Mouse (Mus musculus): ENCODE data around the gene C1qtnf4.
A peak's percentile ranks its signal among the peaks of the same experiment; 100 is the strongest.

The C1qtnf4 gene

DNA sequence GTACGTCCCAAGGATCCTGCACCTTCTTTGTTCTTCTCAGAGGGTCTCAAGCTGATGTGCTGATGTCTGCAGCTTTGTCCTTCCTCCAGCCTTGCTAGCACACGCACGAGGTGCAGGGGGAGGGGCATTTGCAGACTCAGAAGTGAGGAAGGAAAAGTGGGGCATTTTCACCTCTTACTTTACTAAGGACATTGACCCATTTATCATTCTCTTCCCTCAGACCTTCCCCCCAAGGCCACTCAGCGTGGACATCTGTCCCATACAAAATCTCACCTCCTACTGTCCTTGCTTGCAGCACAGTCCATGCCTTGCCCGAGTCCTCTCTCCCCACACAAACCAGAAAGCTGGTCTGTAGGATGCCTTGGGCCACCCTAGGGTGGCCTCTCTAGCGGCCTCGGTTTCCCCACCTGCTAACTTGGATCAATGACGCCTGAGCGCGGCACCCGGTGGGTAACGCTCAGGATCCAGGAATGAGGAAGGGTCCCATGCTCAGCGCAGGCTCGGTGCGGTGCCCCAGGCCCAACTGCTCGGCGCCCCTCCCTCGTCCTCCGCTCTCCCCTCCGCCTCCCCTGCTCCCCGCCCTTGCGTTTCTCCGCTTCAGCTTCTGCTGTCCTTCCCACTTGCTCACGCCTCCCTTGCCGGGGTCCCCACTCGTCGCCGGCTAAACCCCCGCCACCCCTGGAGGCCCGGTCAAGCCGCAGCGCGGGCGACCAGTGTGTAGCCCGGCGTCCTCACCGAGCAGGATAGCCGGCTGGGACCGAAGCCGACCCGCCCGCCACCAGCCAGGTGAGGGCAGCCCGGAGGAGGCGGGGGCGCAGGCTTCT lies at the start of gene C1qtnf4:
TSS of gene C1qtnf4 (plus strand) at position 643 of the 824 bp plus-strand sequence.
- DNase-seq (ENCODE audit: low read depth, low spot score), result no peak

- no peak for DNase-seq (ENCODE audit: low read depth, low spot score)
These were observed 47.0 kb upstream of the C1qtnf4 start for GRCm38 (mm10) chr2:90838621-90839020.

DNA sequence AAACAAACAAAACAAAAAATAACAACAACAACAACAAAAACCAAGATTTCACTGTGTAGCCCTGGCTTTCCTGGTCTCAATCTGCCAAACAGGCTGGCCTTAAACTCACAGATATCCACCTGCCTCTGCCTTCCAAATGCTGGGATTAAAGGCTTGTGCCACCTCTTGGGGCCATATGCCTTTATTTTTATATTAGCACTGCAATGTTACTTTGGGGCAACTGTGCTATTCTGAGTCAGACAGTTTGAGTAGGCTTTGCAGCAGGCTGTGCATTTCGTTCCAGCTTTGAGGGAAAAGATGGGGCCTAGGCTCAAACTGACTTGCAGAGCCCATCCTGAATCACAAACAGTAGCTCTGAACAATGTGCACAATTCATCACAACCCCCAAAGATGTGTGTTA lies 42.0 kb upstream of the C1qtnf4 start:
- DNase-seq (ENCODE audit: low read depth, low spot score), result no peak

GRCm38 (mm10) chr2:90844262-90844661 lies 41.4 kb upstream of the C1qtnf4 start:
- no peak for DNase-seq (ENCODE audit: low read depth, low spot score)

GRCm38 (mm10) chr2:90845234-90845633 lies 40.4 kb upstream of the C1qtnf4 start:
- DNase-seq (ENCODE audit: low read depth, low spot score), result no peak

DNA sequence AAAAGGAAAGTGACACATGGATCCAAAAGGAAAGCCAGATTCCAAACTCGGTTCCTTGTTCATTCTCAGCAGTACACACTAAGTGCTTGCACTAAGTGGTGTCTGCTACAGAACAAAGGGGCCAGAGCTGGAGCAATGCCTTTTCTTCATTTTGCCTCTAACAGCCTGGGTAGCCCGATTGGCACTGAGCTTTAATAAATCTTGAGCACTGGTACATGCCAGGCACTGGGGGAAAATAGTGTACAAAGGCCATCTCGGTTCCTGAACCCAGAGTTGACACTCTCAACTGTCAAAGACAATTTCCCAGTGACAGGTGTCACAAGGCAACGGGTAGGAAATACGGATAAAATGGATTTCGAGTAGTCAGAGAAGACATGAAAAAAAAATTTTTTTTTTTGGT lies 39.5 kb upstream of the C1qtnf4 start:
- no peak for DNase-seq (ENCODE audit: low read depth, low spot score)

DNA sequence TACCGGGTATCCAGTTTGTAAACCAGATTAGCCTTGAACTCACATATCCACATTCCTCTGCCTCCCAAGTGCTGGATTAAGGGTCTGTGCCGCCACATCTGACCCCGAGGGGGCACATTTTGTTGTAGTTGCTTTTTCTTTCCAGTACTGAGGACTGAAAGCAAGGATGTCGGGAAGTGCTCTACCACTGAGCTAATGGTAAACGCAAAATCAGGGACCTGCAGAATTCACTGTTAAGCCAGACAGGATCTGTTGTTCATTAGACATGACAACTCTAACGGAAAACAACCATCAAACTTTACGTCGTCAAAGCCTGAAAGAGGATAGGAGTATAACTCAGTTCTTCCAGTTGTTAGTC lies 39.1 kb upstream of the C1qtnf4 start:
- DNase-seq (ENCODE audit: low read depth, low spot score), result no peak

DNA sequence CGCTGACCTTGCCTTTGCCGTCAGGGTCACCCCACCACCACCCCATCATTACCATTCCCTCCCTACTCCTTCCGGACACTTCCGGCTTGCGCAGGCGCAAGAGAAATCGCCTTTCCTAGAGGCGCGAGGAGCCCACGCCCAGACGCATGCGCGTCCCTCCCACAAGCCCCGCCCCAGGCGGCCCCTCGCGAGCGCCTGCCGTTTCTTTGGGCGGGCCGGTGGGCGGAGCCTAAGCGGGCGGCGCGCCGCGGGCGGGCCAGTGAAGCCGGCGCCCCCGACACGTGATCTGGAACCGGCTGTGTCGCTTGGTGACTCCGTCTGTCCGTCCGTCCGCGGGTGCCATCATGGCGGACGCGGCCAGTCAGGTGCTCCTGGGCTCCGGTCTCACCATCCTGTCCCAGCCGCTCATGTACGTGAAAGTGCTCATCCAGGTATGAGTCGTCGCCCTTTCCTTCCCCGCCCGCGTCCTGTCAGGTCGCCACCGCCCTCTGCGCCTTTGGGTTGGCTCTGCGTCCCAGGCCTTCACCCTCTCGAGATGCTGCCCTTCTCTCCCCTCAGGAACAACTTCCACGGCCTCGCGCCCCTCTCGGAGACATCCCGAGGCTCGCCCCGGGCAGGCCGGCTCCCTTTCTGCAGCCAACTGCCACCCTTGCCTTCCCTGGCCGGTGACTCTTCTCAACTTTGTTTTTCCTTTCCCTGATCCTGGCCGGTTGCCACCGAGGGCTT lies 38.5 kb upstream of the C1qtnf4 start, which contains the start of gene Mtch2:
TSS of gene Mtch2 (plus strand) at position 201 of the 726 bp plus-strand sequence.
- peak; percentile 99 for DNase-seq (ENCODE audit: low read depth, low spot score)

- DNase-seq (ENCODE audit: low read depth, low spot score), result no peak
These were observed 38.0 kb upstream of the C1qtnf4 start for GRCm38 (mm10) chr2:90847681-90848050.

DNA sequence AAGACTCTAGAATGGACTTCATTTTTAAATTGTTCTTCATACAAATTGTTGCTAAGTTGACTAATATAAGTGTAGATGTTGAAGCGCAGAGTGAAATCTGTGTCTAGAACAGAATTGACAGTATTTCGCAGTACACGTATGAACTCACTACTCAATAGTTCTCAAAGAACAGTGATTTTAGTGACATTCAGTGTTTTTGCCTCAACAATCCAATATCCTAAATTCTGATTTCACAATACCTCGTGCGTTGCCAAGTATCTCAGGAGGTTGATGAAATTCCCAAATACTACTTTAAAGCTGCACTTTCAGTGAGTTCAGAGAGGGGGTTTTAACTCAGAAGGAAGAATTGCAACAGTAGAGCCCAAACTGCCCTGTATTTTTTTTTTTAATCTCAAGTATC lies 37.3 kb upstream of the C1qtnf4 start:
- no peak for DNase-seq (ENCODE audit: low read depth, low spot score)

GRCm38 (mm10) chr2:90850401-90850800 lies 35.3 kb upstream of the C1qtnf4 start:
- DNase-seq (ENCODE audit: low read depth, low spot score), result no peak

- no peak for DNase-seq (ENCODE audit: low read depth, low spot score)
These were observed 24.2 kb upstream of the C1qtnf4 start for GRCm38 (mm10) chr2:90861486-90861885.

DNA sequence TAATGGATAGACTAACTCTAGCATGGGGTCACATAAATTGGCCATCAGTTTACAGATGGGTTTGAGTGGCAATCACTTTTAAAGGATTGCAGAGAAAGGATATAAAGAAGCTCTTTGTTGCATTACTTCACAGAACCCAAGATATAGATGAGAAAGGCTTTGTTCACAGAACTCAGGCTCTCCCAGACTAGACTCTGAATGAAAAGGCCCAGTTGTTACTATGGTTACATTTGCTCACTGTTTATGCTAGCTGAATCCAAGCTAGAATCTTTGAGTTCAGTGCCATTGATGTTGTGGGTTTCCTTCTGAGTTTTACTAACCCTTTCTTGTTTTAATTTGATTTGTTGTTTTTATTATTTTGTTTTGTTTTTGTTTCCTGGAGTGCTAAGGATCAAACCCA lies 21.5 kb upstream of the C1qtnf4 start:
- no peak for DNase-seq (ENCODE audit: low read depth, low spot score)

DNA sequence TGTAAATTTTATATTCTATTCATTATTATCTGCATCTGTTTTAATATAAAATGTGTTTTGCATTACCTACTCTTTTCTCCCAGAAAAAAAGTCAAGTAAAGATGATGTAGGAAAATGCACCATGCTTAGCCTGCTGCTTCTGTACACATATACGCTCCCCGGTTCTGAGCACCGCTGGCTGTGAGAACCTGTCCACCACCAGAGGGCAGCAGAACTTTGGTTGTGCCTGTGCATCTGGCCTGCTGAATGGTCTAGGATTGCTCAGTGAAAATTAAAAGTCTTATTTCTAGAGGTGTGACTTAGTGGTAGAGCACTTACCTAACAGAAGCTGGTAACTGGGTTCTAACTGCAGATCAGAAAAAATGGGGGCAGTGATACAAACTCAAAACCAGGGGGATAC lies 19.1 kb upstream of the C1qtnf4 start:
- DNase-seq (ENCODE audit: low read depth, low spot score), result peak; percentile 75

DNA sequence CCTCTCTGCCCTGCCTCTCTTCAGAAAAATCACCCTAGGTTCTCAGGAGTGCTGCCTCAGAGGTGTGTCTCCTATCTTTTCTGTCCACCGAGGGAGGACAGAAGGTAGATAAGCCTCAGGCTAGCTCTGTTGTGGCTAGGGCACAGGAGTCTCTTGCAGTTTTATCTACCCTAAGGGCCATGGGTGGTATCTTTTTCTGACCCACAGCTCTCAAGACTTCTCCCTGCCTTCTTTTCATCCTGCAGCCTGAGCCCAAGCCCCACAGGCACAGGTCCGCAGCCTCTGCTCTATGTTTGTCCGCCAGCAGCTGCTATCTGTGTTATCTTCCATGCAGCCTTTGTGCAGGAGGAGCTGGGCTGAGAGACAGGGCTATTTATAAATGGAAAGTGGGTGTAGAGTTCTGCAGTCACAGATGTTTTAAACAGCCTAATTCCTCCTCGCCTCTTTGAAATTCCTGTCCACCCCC lies 15.5 kb upstream of the C1qtnf4 start:
- DNase-seq (ENCODE audit: low read depth, low spot score), result peak; percentile 54

- peak; percentile 88 for DNase-seq (ENCODE audit: low read depth, low spot score)
These were observed 14.3 kb upstream of the C1qtnf4 start for GRCm38 (mm10) chr2:90871180-90871961.

- peak; percentile 72 for DNase-seq (ENCODE audit: low read depth, low spot score)
These were observed 11.6 kb upstream of the C1qtnf4 start for GRCm38 (mm10) chr2:90874025-90874424.

- no peak for DNase-seq (ENCODE audit: low read depth, low spot score)
These were observed 10.4 kb upstream of the C1qtnf4 start for GRCm38 (mm10) chr2:90875239-90875638.

- DNase-seq (ENCODE audit: low read depth, low spot score), result no peak
These were observed 7.9 kb upstream of the C1qtnf4 start for GRCm38 (mm10) chr2:90877584-90878259.

DNA sequence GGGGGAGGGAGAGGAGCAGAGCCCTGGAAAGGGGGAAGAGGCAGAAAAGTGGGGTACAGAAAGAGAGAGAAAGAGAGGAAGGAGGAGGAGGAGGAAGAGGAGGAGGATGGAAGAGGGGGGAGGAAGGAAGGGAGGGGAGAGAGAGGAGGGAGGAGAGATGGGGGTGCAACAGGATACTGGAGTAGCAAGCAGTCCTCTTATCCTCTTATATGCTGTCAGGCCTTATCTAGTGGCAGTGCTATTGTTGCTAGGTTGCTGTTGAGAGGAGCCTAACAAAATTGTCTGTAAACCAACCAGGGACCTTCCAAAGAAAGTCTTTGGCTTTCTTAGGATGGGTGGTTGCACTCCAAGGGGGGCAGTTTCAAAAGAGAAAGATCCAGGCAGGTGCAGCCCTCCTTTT lies 6.2 kb upstream of the C1qtnf4 start:
- no peak for DNase-seq (ENCODE audit: low read depth, low spot score)

- no peak for DNase-seq (ENCODE audit: low read depth, low spot score)
These were observed 5.4 kb upstream of the C1qtnf4 start for GRCm38 (mm10) chr2:90880144-90880785.
